Mouse (Mus musculus): Measurements from ENCODE around the gene Pdss2.

DNA sequence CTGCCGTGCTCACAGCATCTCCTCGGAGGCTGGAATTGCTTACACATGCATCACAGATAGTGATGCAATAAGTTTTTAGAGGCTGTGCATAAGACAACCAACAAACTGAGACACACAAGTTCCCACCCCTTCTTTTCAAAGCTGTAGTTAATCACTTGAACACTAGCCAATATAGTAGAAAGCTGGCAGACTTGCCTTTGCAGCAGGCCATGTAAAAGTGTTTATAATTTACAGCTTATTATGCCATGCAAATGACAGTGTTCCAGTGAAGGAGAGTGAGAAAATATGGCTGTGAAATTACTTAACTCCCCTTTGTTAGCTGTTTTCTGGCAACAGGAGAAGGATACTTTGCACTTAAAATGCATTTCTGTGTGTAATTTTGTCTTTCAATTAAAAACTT, 90.9 kb downstream of the Pdss2 start:
- TF ChIP-seq POLR2AphosphoS5 (IDR thresholded peaks at IDR 0.05; ENCODE audit: insufficient replicate concordance, low read depth, low read length) (no peak), CTCF (IDR thresholded peaks at IDR 0.05; ENCODE audit: low read depth, low read length) (no peak), TAL1 (conservative IDR thresholded peaks at IDR 0.05; ENCODE audit: low read depth, low read length) (no peak), GATA1 (IDR thresholded peaks at IDR 0.05; ENCODE audit: borderline replicate concordance, low read length) (no peak)
